Mouse (Mus musculus): ENCODE measurements around the gene Clec10a.
"Not testable (repeated sequence)": the region's sequence is repeated elsewhere in the genome, so short reads cannot be mapped to it uniquely, and the experiment has no call there.

The Clec10a gene

GRCm38 (mm10) chr11:70155897-70156296 is at the start of gene Clec10a:
Clec10a (plus strand) TSS chr11:70156197.
- not testable (repeated sequence) for ATAC-seq (ENCODE audit: low TSS enrichment)

- ATAC-seq (ENCODE audit: low TSS enrichment), result no peak
These were observed 48.9 kb upstream of the Clec10a start for GRCm38 (mm10) chr11:70107085-70107484.

DNA sequence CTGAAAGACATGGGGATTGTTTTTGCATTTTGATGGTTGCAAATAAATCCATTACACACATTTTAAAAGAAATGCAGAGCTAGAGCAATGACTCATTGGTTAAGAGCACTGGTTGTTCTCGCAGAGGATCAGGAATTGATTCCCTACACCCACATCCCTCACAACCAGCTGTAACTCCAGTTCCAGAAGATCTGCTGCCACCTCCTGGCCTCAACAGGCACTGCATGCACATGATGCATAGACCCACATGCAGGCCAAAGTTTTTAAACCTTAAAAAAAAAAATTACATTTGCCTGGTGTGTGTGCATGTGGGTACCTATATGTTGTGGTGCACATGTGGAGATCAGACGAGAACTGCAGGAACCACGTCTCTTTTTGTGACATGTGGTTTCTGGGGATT is 45.9 kb upstream of the Clec10a start:
- ATAC-seq (ENCODE audit: low TSS enrichment), result no peak

DNA sequence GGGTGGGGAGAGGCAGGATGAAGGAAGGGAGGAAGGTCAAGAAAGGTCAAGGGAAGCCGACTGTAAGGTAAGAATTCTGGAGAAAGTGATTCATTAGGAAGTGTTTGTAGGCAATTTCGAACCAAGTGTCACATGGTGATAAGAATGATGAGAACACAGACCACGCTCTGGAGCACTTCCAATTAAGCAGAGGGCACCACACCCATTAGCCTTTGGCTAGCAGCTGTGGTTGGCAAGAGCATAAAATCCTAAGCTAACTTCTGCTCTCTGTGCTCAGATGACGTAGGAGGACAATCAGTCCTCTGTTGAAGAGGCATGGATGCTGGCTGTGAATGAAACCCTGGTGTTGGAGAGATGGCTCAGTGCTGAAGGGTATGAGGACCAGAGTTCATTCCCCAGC is 41.4 kb upstream of the Clec10a start:
- ATAC-seq (ENCODE audit: low TSS enrichment), result no peak

- no peak for ATAC-seq (ENCODE audit: low TSS enrichment)
These were observed 40.1 kb upstream of the Clec10a start for GRCm38 (mm10) chr11:70115901-70116300.

GRCm38 (mm10) chr11:70129926-70130379 is 26.0 kb upstream of the Clec10a start, which contains the start of gene Mgl2:
Mgl2 (plus strand) TSS chr11:70130329.
- no peak for ATAC-seq (ENCODE audit: low TSS enrichment)

DNA sequence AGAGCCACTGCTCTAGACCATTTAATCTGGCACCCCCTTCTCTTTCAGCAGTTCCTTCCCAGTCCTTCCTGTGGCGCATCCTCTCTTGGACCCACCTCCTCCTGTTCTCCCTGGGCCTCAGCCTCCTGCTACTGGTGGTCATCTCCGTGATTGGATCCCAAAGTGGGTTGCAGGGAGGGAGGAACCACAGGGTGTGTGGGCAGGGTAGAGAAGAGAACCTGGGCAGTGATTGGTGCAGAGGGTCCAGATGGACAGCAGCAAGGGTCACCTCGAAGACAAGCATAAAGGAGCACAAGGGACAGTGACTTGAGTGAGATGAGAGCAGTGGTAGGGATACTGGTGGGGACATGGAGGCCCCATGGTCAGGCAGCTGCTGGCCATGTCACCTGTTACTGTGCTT is 21.0 kb upstream of the Clec10a start:
- ATAC-seq (ENCODE audit: low TSS enrichment), result not testable (repeated sequence)

- ATAC-seq (ENCODE audit: low TSS enrichment), result not testable (repeated sequence)
These were observed 20.1 kb upstream of the Clec10a start for GRCm38 (mm10) chr11:70135925-70136324.

DNA sequence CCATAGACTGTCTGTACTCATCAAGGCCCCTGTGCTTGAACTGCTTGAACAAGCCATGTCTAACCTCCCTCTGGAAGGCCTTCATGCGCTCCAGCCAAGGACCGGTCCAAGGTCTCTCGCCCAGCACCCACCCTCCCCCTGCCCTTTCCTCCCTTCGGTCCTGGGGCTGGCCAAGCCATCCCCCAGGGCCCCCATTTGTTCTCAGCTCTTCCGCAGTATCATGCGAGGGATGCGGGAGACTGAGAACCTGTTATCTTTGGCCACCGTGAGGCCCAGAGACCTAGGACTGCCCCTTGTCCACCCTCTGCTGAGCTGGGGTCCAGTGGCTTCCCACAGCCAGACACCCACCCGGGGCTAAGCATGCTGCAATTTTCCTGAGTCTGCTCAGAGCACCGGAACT is 16.8 kb upstream of the Clec10a start:
- ATAC-seq (ENCODE audit: low TSS enrichment), result no peak

- ATAC-seq (ENCODE audit: low TSS enrichment), result no peak
These were observed 4.9 kb upstream of the Clec10a start for GRCm38 (mm10) chr11:70151072-70151471.

DNA sequence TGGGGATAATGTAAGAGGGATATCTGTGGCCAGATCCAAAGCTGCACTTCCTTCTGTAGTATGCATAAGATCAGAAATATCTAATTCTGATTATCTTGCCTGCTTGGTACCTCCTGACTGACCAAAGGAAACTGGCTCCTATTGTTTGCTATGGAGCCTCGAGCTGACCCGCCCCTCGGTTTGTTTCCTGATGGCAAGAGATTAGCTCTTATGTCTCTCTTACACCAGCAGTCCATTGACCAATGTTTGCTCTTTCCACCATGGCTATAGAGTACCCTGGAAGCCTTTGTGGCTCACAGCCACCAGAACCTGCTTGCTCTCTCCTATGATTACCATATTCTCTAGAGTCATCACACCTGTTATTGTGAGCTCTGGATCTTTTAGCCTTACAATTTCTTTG is 6.3 kb downstream of the Clec10a start:
- ATAC-seq (ENCODE audit: low TSS enrichment), result no peak

- no peak for ATAC-seq (ENCODE audit: low TSS enrichment)
These were observed 10.2 kb downstream of the Clec10a start for GRCm38 (mm10) chr11:70165972-70166921.

DNA sequence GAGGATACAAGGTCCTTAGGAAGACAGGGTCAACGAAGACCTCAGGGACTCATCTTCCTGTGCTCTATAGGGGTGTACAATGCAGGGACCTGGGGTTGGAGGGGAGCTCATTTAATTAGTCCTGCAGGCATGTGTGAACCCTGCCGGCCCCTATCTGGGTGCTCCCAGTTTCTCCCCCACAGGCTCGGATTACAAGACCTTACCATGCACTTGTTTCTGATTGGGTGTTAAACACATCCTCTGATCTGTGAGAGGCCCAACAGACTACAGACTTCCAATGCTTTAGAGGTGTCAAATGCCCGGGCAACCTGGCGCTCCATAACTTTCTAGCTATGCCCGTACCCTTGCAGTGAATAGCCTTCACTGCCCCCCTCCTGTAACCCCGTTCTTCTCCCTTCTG is 12.1 kb downstream of the Clec10a start:
- no peak for ATAC-seq (ENCODE audit: low TSS enrichment)

GRCm38 (mm10) chr11:70169471-70169870 is 13.5 kb downstream of the Clec10a start:
- ATAC-seq (ENCODE audit: low TSS enrichment), result peak; percentile 55; the same call in 1 of the 2 replicates

GRCm38 (mm10) chr11:70170291-70170690 is 14.3 kb downstream of the Clec10a start:
- ATAC-seq (ENCODE audit: low TSS enrichment), result no peak

- ATAC-seq (ENCODE audit: low TSS enrichment), result no peak
These were observed 15.2 kb downstream of the Clec10a start for GRCm38 (mm10) chr11:70171181-70171580.

DNA sequence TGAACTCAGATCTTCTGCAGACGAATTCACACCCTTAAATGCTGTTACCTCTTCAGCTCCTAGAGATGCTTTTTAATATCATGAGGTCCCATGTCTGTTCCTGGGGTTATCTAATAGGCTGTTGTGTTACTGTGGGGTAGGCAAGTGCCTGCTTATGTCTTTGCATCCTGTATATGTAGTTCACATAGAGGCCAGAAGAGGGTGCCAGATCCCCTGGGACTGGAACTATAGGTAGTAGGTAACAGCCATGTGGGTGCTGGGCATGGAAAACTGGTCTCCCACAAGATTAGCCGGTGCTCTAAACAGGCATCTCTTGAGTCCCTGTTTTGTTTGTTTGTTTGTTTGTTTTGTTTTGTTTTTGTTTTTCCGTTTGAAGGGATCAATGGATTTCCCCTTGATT is 15.8 kb downstream of the Clec10a start:
- no peak for ATAC-seq (ENCODE audit: low TSS enrichment)

DNA sequence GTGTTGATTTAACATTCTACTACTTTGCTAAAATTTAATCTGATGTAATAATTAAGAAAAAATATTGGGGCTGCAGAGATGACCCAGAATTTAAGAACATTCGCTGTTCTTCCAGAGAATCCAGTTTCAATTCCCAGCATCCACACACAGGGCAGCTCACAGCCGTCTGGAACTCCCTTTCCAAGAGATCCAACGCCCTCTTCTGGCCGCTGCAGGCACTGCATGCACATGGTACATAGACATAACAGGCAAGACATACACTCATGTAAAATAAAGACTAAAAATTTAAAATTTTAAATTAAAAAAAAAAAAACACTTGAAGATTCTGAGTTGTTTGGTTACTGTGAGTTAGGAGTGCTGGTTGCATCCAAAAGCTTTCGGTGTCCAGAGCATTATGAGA is 16.3 kb downstream of the Clec10a start:
- ATAC-seq (ENCODE audit: low TSS enrichment), result no peak

DNA sequence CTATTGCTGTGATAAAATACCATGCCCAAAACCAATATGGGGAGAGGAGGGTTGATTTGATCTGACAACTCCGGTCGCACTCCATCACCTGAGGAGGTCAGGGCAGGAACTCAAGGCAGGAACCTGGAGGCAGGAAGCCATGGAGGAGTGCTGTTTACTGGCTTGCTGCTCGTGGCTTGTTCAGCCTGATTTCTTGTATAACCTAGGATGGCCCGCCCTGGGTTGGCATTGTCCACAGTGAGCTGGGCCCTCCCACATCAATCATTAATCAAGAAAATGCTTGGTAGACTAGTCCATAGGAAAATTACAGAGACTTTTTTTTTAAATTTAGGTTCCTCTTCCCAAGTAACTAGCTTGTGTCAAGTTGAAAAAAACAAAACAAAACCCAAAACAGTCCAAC is 18.5 kb downstream of the Clec10a start:
- ATAC-seq (ENCODE audit: low TSS enrichment), result no peak

DNA sequence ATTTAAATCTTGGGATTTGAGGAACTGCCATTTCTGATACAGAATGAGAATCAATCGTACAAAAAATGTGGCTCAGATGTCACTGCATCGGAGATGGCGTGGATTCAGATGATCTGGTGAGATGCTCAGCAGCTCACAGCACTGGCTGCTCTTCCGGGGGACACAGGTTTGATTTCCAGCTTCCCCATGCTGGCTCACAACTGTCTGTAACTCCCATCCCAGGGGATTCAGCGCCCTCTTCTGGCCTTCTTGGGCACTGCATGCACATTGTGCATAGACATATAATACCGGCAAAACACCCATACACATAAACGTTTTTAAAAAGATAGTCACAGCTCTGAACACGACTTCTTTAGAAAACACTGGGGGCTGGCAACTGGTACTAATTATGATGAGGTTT is 21.6 kb downstream of the Clec10a start:
- ATAC-seq (ENCODE audit: low TSS enrichment), result no peak

DNA sequence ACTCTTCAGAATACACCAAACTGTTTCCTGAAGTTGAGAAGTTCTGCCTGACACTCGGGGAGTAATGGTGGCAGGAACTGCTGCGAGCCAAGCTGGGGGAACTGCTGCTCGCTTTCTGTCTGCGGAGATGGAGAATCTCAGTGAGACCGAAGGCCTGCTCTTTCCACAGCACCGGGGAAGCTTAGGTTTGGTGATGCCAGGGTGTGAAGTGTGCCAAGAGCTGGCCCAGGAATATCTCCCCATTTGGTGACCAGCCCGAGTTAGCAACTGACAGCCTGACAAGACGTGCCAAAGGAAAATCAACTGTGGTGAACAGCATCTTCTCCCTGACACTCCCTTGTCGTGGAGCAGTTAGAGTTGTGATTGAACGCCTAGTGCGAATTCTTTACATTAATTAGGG is 22.3 kb downstream of the Clec10a start:
- ATAC-seq (ENCODE audit: low TSS enrichment), result no peak

- ATAC-seq (ENCODE audit: low TSS enrichment), result no peak
These were observed 22.8 kb downstream of the Clec10a start for GRCm38 (mm10) chr11:70178756-70179155.

- ATAC-seq (ENCODE audit: low TSS enrichment), result peak; percentile 70; the same call in 1 of the 2 replicates
These were observed 23.4 kb downstream of the Clec10a start for GRCm38 (mm10) chr11:70179401-70179800.

Measured in frontal cortex, adult (tissue).